Mouse (Mus musculus) limb, embryonic 15.5 days (tissue): ENCODE results near the gene Ikzf3. TPM values are rescaled to one million over a fixed set of nuclear protein-coding genes. Genes with fewer than 3 reads are reported as not detected.

Experiments used
- ATAC-seq: fragments of 200-750 bp; cut with Nextera tagmentation; 2 replicates; pipeline ENCODE4 v1.8.0; 2017; ENCODE audit warnings: low read depth, moderate TSS enrichment; ENCODE audit not compliant: insufficient number of reproducible peaks, low FRiP score, low TSS enrichment
- H3K27ac ChIP-seq: fragments of 300-500 bp; sonication (generic); 2 replicates; pipeline ENCODE4 v1.5.1; 2015; ENCODE audit warnings: moderate library complexity, mild to moderate bottlenecking, inconsistent platforms
- H3K27me3 ChIP-seq: fragments of 300-500 bp; sonication (generic); 2 replicates; pipeline ENCODE4 v1.6.1; 2015; ENCODE audit warnings: inconsistent platforms
- H3K36me3 ChIP-seq: fragments of 300-500 bp; sonication (generic); 2 replicates; pipeline ENCODE4 v1.6.1; 2015; ENCODE audit warnings: inconsistent platforms
- H3K4me1 ChIP-seq: fragments of 300-500 bp; sonication (generic); 2 replicates; pipeline ENCODE4 v1.6.1; 2015; ENCODE audit warnings: inconsistent platforms
- H3K4me2 ChIP-seq: fragments of 300-500 bp; sonication (generic); 2 replicates; pipeline ENCODE4 v1.6.1; 2015; ENCODE audit warnings: mild to moderate bottlenecking, inconsistent platforms
- H3K4me3 ChIP-seq: fragments of 300-500 bp; sonication (generic); 2 replicates; pipeline ENCODE4 v1.5.1; 2015; ENCODE audit warnings: mild to moderate bottlenecking, inconsistent platforms
- H3K9ac ChIP-seq: fragments of 300-500 bp; sonication (generic); 2 replicates; pipeline ENCODE4 v1.6.1; 2015; ENCODE audit warnings: inconsistent platforms
- H3K9me3 ChIP-seq: fragments of 300-500 bp; sonication (generic); 2 replicates; pipeline ENCODE4 v1.6.1; 2016; ENCODE audit warnings: inconsistent platforms
- WGBS: fragments of 180-500 bp; shearing (Covaris S2); methylation state at CpG from one replicate; pipeline ENCODE4 v1.1.7; 2015; 5-methylcytosine and 5-hydroxymethylcytosine counted together
- polyA plus RNA-seq: library from polyadenylated mRNA; unstranded; fragments of >200 nt; fragmentation: Nextera tagmentation; extraction: Ambion mirVana; gene quantifications from 2 replicates; pipeline ENCODE4 v1.2.1, GENCODE M21; 2015

The Ikzf3 gene
- polyA plus RNA-seq, 1 experiment from 2014 or later, result 0.74 TPM

DNA sequence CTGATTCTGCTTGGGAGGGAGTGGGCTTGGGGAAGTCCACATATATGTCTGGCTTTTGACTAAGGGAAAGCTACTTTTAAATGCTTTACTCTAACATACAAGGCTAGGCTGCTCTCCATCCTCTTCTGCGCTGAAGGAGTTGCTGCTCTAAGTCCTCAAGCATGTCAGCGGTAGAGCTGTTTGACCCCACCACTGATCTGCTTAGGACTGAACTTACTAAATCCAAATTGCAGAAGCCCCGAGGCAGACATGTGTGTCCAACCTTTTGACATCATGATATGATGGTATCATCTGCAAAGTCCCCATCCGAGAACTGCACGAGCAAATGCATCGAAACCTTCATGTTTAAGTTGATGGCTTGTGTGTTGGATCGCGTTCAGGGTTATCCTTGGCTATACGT is 86.0 kb downstream of the Ikzf3 start:
- no peak for ATAC-seq
- H3K27me3 ChIP-seq, result peaks cover 31% of the 10 kb centered on the region
- H3K36me3 ChIP-seq, result no peaks in the 10 kb centered on the region
- no peak overlapping the region for H3K4me3 ChIP-seq
- no peak overlapping the region for H3K27ac ChIP-seq
- no peaks in the 10 kb centered on the region for H3K9me3 ChIP-seq
- 81% methylated on average over 9 of the region's 9 CpGs for WGBS
- peaks cover 14% of the 10 kb centered on the region for H3K4me1 ChIP-seq
- H3K9ac ChIP-seq, result no peak overlapping the region
- no peak overlapping the region for H3K4me2 ChIP-seq

DNA sequence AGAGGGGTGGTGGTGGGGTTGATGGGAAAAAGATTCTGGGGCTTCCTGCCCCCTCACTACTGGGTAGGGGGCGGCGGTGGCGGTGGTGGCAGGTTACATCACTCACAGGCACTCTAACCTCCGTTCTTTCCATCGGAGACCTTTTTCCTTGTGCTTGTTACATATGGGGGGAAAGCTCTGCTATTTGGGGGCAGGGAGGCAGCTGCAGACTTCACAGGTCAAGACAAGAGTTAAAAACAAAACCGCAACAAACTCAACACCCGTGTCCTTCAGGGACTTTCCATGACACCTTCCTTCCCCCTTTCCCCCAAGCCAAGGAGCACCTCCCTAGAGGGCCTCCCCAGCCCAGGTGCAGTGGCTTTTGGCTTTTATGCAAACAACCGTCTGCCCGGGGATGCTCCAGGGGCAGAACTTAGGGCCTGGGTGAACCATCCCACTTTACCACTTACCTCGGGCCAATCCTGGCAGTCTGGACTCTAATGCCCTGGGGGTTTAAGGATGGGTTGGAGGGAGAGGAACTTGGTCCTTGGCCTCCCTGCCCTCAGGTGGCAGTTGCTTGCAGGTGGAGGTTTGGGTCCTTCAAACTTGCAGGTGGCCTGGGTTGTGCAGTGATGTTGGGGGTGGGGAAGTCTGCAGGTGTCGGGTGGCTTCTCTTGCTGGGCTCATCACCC is 86.6 kb downstream of the Ikzf3 start:
- 15% methylated on average over 11 of the region's 11 CpGs for WGBS
- peaks cover 31% of the 10 kb centered on the region for H3K27me3 ChIP-seq
- no peak overlapping the region for H3K4me3 ChIP-seq
- ATAC-seq, result no peak
- peaks cover 14% of the 10 kb centered on the region for H3K4me1 ChIP-seq
- H3K9me3 ChIP-seq, result no peaks in the 10 kb centered on the region
- H3K36me3 ChIP-seq, result no peaks in the 10 kb centered on the region
- H3K9ac ChIP-seq, result no peak overlapping the region
- no peak overlapping the region for H3K4me2 ChIP-seq
- no peak overlapping the region for H3K27ac ChIP-seq

DNA sequence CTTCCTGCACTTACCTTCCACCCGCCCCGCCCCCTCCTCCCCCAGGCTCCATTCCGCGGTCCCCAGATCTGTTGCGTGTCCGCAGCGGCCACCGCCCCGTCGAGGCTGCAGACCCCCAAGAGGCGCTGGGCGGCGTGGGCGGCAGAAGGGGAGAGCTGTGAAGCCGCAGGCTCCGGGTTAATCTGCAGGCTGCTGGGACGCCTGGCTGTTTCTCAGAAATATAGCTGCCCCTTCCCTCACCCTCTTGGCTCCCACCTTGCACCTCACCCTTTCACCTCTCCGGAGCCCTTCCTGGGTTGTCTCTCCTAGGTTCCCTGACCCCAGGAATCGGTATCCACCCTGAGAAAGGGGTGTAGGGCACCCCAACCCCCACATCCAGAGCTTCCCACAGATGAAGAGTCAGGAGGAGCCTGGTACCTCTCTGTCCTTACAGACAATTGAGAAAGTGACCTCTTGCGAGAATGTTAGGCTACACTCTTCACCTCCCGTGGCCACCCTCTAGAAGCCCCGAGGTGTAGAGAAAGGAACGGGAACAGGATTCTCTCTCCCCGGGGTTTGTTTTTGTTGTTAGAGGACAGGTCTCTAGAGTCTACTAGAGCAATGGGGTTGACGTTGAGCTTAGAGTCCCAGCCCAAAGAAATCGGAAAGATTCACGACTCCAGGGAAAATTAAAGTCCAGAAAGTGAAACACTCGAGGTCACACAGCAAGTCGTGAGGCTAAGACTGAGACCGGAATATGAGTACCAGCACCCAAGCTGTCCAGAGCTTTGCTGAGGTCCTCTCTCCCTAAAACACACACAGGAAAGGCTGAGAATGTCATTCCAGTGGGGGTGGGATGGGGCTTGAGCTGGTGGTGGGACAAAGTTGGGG is 87.5 kb downstream of the Ikzf3 start:
- H3K4me1 ChIP-seq, result peaks cover 14% of the 10 kb centered on the region
- H3K27ac ChIP-seq, result no peak overlapping the region
- no peaks in the 10 kb centered on the region for H3K9me3 ChIP-seq
- peak overlapping the region; percentile 91 for H3K4me2 ChIP-seq
- ATAC-seq, result no peak
- H3K36me3 ChIP-seq, result no peaks in the 10 kb centered on the region
- H3K4me3 ChIP-seq, result peak overlapping the region; percentile 64
- H3K27me3 ChIP-seq, result peaks cover 31% of the 10 kb centered on the region
- WGBS, result 3% methylated on average over 29 of the region's 30 CpGs
- H3K9ac ChIP-seq, result peak overlapping the region; percentile 54

DNA sequence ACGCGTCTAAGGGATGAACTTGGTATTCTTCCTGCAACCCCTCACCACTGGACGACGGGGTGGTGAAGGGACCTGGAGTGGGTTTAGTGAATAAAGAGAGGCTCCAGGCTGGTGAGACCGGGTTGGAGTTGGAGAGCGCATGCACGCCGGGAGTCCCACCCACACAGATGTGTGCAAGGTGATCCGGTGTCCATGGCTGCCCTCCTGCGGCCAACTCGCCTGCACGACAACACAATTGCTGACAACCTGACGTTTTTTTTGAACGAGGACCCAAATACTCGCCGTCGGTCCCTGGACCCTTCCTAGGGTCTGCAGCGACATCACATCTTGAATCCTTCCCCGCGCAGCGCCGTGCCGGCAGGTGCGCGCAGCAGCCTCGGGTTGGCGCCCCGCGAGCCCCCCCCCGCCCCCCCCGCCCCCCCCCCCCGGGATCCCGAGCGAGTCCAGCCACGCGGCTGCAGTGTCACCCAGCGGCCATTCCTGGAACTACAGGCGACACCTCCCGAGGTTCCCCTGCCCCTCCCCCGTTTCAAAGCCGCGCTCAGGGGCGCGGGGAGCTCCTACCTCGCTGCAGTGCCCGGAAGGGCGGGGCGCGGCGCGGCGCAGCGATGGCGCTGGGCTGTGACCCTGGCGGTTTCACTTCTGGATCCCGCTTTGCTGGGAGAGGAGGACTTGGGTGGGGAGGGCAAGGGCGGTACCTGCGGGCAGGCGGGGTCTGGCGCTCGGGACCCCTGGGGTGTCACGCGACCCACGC is 88.3 kb downstream of the Ikzf3 start:
- peak; percentile 66; the same call in 1 of the 2 replicates for ATAC-seq
- Histone ChIP-seq H3K36me3 (no peaks in the 10 kb centered on the region), H3K9me3 (no peaks in the 10 kb centered on the region), H3K9ac (peak overlapping the region; percentile 54), H3K27me3 (peaks cover 31% of the 10 kb centered on the region), H3K4me3 (peak overlapping the region; percentile 64), H3K4me2 (peak overlapping the region; percentile 91), H3K27ac (0 out of 2 replicates have a peak overlapping the region, but pooled peaks have one; percentile 33), H3K4me1 (peaks cover 14% of the 10 kb centered on the region)
- WGBS, result under 1% methylated on average over 53 of the region's 64 CpGs

DNA sequence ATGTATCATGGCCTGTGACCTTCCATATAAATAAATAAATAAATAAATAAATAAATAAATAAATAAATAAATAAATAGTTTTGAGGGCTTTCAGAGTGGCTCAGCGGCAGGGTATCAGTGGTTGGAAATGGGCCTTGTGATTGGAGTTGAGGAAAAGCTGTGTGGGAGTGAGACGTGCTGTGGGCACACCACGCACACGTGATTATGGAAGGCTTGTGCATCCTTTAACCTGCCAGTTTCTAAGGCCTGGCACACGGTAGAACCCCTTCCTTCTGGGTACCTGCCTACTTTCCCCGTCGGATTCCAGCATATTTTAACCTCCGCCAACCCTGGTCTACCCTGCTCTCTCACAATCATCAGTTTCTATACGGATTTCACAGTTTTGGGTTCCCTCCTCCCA is 88.9 kb downstream of the Ikzf3 start:
- H3K9me3 ChIP-seq, result no peaks in the 10 kb centered on the region
- H3K4me3 ChIP-seq, result peak overlapping the region; percentile 64
- no peaks in the 10 kb centered on the region for H3K36me3 ChIP-seq
- peaks cover 14% of the 10 kb centered on the region for H3K4me1 ChIP-seq
- H3K27me3 ChIP-seq, result peaks cover 27% of the 10 kb centered on the region
- H3K4me2 ChIP-seq, result peak overlapping the region; percentile 91
- no peak for ATAC-seq
- H3K27ac ChIP-seq, result 0 out of 2 replicates have a peak overlapping the region, but pooled peaks have one; percentile 33
- WGBS, result 27% methylated on average over 9 of the region's 9 CpGs
- H3K9ac ChIP-seq, result peak overlapping the region; percentile 26; the same call in 1 of the 2 replicates

DNA sequence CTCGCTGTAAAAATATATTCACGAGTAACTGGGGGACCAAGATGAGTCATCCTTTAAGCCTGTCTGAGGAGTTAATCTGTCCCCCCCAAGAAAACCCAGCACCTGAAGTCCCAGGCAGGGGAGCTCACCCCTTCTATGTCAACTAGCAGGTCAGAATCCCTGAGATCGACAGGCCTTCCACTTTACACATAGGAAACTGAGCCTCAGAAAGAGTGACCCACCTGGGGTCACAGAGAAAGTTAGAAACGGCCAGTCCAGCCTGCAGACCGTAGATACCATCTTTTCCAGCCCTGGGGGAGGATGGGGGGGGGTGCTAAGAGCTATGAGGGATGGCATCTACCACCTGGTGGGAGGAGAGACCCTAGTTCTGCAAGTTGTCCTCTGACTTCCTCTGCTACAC is 89.3 kb downstream of the Ikzf3 start:
- WGBS, result 67% methylated on average over 5 of the region's 5 CpGs
- ATAC-seq, result no peak
- Histone ChIP-seq H3K4me1 (peaks cover 14% of the 10 kb centered on the region), H3K36me3 (no peaks in the 10 kb centered on the region), H3K27ac (no peak overlapping the region), H3K4me2 (no peak overlapping the region), H3K27me3 (peaks cover 27% of the 10 kb centered on the region), H3K9ac (no peak overlapping the region), H3K9me3 (no peaks in the 10 kb centered on the region), H3K4me3 (no peak overlapping the region)

DNA sequence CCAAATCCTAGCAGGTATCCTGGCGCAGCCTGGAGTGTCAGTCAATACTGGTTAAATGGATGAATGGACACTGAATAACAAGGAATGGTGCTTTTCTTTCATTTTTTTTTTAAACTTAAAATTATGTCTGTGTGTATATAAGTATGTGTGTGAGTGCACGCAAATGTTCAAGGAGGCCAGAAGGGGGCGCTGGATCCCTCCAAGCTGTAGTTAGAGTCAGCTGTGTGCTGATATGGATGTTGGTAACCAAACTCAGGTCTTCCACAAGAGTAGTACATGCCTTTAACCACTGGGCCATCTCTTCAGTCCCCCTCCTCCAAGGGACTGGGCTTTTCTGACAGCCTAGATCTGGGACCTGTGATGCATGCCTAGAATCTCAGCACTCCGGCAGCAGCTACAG is 90.3 kb downstream of the Ikzf3 start:
- Histone ChIP-seq H3K27ac (no peak overlapping the region), H3K9me3 (no peaks in the 10 kb centered on the region), H3K36me3 (no peaks in the 10 kb centered on the region), H3K27me3 (peaks cover 26% of the 10 kb centered on the region), H3K4me3 (no peak overlapping the region), H3K9ac (no peak overlapping the region), H3K4me2 (no peak overlapping the region), H3K4me1 (peaks cover 14% of the 10 kb centered on the region)
- no peak for ATAC-seq
- 87% methylated on average over 4 of the region's 4 CpGs for WGBS

DNA sequence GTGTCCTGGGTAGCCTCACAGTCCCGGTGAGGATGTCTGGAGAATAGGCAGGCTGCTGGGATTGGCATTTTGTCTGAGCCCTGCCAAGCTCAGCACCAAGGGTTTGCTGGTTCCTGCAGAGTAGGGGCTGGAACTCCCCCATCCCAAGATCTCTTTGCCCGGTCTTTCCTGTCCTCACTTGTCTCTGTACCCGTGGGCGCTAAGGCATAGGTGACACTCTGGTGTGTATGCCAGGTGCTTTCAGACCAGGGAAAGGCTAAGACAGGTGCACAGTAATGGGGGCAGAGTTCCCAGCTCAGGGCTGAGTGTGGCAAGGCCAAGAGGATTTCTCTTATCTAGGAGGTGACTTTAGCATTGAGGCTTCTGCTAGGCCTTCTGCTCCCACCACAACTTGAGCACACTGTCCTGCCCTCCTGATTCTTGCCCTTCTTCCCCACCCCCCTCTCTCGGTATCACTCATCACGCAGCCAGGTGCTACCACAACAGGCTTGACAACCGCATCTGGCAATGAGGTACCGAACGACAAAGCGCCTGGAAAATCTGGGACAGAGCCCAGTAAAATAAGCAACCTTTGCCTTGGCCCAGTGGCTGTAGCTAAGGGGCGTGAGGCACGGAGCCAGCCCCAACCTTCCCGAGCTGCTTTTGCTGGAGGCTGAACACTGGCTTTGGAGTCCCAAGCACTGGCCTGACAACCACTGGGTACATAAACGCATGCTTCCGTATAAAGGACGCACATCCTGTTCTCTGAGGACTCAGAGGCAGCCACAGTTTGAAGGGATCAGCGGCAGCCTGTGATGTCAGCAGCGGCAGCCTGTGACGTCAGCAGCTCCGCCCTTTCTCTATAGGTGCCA is 95.7 kb downstream of the Ikzf3 start:
- Histone ChIP-seq H3K27me3 (peaks cover 39% of the 10 kb centered on the region), H3K4me1 (peaks cover 20% of the 10 kb centered on the region), H3K4me2 (no peak overlapping the region), H3K27ac (no peak overlapping the region), H3K9me3 (no peaks in the 10 kb centered on the region), H3K9ac (no peak overlapping the region), H3K36me3 (no peaks in the 10 kb centered on the region), H3K4me3 (no peak overlapping the region)
- ATAC-seq, result no peak
- WGBS, result 69% methylated on average over 20 of the region's 20 CpGs

DNA sequence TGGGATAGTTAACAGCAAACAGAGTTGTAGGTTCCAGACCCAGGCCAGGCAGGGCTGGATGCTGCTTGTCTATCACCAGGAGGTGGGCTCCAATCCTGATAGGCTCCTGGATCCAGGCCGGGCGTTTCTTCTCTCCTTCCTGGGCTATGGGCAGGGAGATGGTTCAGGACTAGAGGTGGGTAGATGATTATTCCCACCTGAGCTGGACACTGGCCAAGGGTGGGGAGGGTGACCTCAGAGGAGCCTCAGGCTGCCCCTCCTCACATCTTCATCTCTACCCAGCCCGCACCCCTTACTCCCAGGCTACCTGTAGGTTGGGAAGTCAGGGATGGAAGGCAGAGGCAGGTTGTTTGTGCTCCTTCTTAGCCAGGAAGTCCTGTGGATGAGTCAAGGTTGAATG is 96.4 kb downstream of the Ikzf3 start:
- WGBS, result 80% methylated on average over 3 of the region's 3 CpGs
- Histone ChIP-seq H3K4me1 (peaks cover 20% of the 10 kb centered on the region), H3K4me2 (no peak overlapping the region), H3K36me3 (no peaks in the 10 kb centered on the region), H3K27ac (no peak overlapping the region), H3K27me3 (peaks cover 39% of the 10 kb centered on the region), H3K9me3 (no peaks in the 10 kb centered on the region), H3K4me3 (no peak overlapping the region), H3K9ac (no peak overlapping the region)
- ATAC-seq, result no peak

DNA sequence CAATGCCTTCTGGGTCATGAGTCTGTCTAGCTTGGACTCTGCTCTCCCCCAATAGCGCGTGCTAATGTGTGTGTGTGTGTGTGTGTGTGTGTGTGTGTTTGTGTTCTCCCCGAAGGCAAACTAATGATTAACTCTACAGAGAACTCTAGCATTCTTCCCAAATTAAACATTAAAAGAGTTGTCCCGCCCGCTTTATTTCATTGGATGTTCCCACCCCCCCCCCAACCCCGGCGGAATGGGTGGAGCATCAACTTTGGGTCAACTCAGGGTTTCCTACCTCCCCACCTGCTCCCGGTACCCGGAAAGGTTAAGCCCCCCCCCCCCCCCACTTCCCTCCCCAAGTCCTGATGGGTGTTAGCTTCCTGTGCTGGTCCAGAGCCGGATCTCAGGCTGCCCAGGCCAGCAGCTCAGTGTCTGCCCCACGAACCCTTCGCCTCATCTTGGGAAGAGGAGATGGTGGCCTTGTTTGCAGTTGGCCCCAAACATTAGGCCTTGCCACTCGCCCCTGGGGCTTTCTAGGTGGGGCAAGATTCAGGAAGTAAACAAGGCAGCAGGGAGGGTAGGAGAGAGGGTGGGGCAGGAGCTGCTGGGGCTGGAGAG is 97.5 kb downstream of the Ikzf3 start:
- H3K27ac ChIP-seq, result no peak overlapping the region
- no peak overlapping the region for H3K9ac ChIP-seq
- 43% methylated on average over 13 of the region's 13 CpGs for WGBS
- peaks cover 20% of the 10 kb centered on the region for H3K4me1 ChIP-seq
- H3K27me3 ChIP-seq, result peaks cover 39% of the 10 kb centered on the region
- no peak for ATAC-seq
- peak overlapping the region; percentile 29; the same call in 1 of the 2 replicates for H3K4me3 ChIP-seq
- no peaks in the 10 kb centered on the region for H3K9me3 ChIP-seq
- 0 out of 2 replicates have a peak overlapping the region, but pooled peaks have one; percentile 28 for H3K4me2 ChIP-seq
- no peaks in the 10 kb centered on the region for H3K36me3 ChIP-seq

DNA sequence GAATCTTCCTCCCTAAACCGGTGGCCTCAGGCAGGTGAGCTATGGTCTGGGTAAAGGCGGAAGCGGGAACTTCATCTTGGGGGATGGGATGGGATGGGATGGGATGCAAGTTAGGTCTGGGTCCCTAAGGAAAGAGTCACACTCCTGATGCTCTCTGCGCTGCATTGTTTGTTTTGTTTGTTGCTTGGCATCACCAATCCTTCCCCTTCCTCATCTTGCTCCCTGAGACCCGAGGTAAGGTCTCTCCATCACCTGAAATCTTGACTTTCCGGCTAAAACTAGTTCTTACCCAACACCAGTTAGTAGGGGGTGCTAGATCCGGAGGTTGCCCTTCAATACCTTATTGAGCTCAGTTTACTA is 98.4 kb downstream of the Ikzf3 start:
- WGBS, result 24% methylated on average over 7 of the region's 7 CpGs

More for the DNA sequence above, 98.4 kb downstream of the Ikzf3 start:
- peak overlapping the region; percentile 29 for H3K4me3 ChIP-seq
- peaks cover 20% of the 10 kb centered on the region for H3K4me1 ChIP-seq
- H3K27ac ChIP-seq, result no peak overlapping the region
- H3K27me3 ChIP-seq, result peaks cover 39% of the 10 kb centered on the region
- no peaks in the 10 kb centered on the region for H3K36me3 ChIP-seq
- H3K9ac ChIP-seq, result no peak overlapping the region
- no peak for ATAC-seq
- H3K9me3 ChIP-seq, result no peaks in the 10 kb centered on the region
- H3K4me2 ChIP-seq, result peak overlapping the region; percentile 28
